Mouse (Mus musculus): Measurements from ENCODE around the gene Coq8a. TPM values are rescaled to one million over a fixed set of nuclear protein-coding genes. Genes with fewer than 3 reads are reported as not detected.
A peak's percentile ranks its signal among the peaks of the same experiment; 100 is the strongest.

The Coq8a gene
- total RNA-seq, 2 experiments from 2014 or later: 568 to 689 TPM

DNA sequence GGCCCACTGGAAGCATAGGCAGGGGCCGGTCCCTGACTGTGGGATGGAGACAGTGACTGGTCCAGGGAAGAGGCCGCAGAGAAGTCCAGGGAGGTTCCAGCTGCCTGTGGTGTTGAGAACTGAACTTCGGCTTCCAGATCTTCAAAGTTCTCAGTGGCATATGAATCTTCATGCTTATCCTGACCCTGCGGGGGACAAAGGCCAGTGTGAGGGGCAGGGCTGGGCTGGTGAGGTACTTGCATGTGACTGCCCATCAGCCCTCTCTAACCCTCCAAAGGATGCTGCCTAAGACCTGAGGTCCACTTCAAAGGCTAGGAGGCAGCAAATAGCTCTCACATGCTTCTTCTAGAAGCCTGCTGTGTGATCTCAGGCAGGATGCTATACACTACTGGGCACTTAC, 20.3 kb downstream of the Coq8a start:
- intact Hi-C loops (cut with DNase I): loop anchor here (5.0 to 10.0 kb wide), 2 partner anchors 246 to 368 kb away; no protein-coding TSS in a partner anchor
- DNase-seq: no peak

DNA sequence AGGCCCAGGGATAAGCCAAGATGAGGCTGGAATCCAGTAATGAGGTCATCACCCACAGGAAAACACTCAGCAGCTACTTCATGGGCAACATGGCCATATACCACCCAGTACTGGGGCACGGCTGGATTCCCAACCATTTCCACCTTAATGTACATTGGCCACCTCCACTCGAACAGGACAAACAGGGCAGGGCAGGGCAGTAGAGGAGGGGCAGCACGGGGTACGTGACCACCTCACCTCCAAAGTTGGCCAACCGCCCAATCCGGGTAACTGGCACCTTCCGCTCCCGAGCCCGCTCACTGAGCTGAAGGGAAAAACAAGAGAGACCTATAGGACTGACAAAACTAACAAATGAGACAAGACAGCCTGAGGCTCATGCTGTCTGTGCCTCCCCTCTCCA, 21.1 kb downstream of the Coq8a start:
- DNase-seq: peak in 1 of 2 experiments; percentile 35
- intact Hi-C loops (cut with DNase I): loop anchor here (5.0 to 10.0 kb wide), 2 partner anchors 246 to 369 kb away; no protein-coding TSS in a partner anchor

DNA sequence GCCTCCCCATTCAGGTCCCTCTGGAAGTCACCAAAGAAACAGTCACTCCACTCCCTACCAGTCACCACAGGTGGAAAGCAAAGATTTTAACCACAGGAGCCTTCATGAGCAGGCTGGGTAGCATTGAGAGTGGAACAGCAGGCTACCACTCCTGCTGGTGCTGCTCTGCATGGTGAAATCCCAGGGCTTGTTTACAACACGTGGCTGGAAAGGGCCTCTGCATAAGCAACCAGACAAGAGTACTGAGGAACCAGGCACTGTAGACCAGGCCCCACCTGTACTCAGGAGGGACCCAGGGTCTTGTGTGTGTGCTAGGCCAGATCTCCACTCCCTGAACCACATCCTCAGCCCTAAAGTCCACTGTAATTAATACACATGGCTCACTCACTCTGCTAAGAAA, 22.6 kb downstream of the Coq8a start:
- no peak for DNase-seq
- intact Hi-C loops (cut with DNase I): loop anchor here (5.0 to 10.0 kb wide), 2 partner anchors 248 to 371 kb away; no protein-coding TSS in a partner anchor

DNA sequence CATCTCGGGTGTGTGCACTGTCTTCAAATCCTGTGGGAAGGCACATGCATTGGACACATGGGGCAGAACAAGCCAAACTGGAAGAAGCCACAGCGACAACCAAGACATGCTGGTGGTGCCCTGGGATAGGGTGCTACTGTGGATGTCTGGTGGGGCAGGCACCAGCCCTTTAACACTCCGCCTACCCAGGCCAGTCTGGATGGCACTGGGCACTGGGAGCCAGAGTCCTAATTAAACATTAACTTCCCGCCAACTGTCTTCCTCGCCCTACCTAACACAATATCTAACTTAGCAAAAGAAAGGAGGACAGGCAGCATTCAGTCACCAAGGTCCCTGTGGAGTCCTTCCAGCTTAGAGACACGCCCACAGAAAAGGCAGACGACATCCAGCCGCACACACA, 23.8 kb downstream of the Coq8a start:
- peak in 1 of 2 experiments; percentile 25 for DNase-seq
- intact Hi-C loops (cut with DNase I): loop anchor here (1.0 to 10.0 kb wide), 3 partner anchors 40 to 372 kb away; no protein-coding TSS in a partner anchor

DNA sequence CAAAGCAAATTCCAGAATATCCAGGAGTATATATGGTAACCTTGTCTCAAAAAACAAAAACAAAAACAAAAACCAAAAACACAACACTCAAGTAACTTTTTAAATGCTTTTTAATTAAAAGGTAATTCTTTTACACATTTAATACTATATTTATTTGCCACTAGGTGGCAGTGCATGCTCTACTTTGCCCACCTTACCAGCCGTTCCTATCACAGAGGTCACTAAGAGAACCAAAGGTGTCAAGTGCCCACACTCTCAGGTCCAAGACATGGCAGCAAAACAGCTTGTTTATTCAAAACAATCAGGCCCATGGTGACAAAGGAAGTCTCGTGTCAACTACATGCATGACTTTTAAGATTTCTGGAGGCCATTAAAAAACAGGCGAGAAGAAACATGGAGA, 24.2 kb downstream of the Coq8a start:
- intact Hi-C loops (cut with DNase I): loop anchor here (1.0 to 10.0 kb wide), 3 partner anchors 40 to 372 kb away; no protein-coding TSS in a partner anchor
- DNase-seq: peak; percentile 36 to 45

DNA sequence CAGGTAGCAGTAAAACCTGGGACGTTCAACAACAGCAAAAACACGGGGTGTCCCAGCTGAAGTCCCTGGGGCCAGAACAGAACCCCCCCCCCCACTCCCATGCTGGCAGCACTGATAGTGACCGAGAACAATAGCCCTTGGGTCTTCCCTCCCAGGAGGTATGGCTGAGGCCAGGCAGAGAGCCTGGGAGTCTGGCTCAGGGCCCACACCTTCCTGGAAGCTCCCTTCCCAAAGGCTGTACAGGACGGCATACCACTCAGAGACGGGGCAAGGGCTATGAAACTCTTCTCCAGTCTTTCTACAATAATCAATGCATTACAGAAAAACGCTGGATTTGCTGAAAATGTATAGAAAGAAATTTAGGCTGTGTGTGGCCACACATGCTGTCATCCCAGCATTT, 24.7 kb downstream of the Coq8a start:
- intact Hi-C loops (cut with DNase I): loop anchor here (1.0 to 10.0 kb wide), 3 partner anchors 41 to 373 kb away; no protein-coding TSS in a partner anchor
- peak; percentile 17 to 29 for DNase-seq

DNA sequence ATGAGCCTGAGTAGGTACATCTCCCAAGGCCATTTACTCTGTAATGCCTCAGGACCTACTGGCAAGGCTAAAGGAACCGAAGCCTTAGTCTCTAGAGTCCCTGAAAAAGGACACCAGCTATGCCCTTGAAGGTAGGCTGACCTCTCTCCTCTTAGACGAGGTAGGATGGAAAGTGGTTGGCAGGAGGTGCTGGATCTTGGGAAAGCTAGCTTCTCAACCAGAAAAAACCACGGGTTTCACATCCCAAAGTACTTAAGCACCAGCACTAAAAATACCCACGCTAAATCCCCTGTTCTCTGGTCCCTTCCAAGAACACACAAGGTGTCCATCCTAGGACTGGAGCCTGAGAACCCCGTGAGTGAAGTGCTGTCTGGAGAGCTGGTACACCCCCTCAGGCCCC, 26.4 kb downstream of the Coq8a start:
- peak; percentile 8 to 12 for DNase-seq
- intact Hi-C loops (cut with DNase I): loop anchor here (10.0 kb wide), 1 partner anchor 252 kb away; no protein-coding TSS in a partner anchor

DNA sequence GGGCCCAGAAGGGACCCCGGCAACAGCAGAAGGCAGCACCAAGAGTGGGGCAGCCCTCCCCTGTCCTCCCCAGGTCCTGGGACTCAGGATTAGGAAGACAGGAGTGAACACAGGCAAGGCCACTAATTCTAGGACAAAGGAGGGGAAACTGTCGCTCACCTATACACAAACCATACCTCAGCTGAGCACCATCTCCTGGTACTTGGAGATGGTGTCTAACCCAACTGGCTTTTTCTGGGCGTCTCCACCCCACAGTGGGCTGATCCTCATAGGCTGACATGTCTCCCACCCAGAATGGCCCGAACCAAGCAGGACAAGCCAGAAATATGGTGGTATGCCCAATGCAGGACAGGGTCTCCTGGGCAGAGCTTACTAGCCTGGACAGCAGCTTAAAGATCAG, 26.8 kb downstream of the Coq8a start:
- peak; percentile 4 to 7 for DNase-seq
- intact Hi-C loops (cut with DNase I): loop anchor here (10.0 kb wide), 1 partner anchor 252 kb away; no protein-coding TSS in a partner anchor

DNA sequence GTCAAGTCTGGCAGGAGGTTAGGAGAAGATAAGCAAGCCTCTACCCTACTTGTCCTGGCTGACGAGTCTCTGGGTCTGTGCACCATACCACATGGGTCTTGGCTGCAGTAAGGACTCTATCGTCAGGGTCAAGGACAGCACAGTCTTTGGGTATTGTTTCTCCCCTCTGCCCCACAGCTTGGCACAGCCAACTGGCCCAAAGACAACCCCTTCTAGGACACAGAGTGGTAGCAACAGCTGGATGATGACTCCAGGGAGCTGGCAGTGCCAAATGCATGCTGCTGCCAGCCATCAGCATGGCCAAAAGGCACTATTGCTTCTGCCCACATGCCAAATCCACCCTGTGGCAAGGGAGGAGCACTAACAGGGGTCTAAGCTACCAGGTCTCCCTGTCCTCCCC, 27.5 kb downstream of the Coq8a start:
- peak; percentile 58 to 59 for DNase-seq
- intact Hi-C loops (cut with DNase I): loop anchor here (10.0 kb wide), 1 partner anchor 253 kb away; no protein-coding TSS in a partner anchor

DNA sequence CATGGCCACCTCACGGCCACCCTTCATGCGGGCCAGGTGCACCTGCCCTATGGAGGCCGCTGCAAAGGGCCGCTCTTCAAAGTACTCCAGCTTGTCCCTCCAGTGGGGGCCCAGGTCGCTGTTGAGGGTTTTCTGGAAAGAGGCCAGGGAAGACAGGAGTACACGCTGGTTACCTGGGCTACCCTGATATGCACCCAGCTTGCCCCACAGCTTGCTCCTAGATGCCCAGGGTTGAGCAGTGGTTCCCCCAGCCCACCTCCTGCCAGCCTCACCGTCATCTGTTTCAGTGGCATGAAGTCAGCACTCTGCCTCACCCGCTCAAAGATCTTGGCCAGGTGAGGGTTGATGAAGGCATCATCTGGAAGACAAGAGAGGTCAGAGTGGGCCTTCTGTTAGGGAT, 29.3 kb downstream of the Coq8a start:
- intact Hi-C loops (cut with DNase I): loop anchor here (10.0 kb wide), 1 partner anchor 255 kb away; no protein-coding TSS in a partner anchor
- DNase-seq: peak; percentile 3 to 6

DNA sequence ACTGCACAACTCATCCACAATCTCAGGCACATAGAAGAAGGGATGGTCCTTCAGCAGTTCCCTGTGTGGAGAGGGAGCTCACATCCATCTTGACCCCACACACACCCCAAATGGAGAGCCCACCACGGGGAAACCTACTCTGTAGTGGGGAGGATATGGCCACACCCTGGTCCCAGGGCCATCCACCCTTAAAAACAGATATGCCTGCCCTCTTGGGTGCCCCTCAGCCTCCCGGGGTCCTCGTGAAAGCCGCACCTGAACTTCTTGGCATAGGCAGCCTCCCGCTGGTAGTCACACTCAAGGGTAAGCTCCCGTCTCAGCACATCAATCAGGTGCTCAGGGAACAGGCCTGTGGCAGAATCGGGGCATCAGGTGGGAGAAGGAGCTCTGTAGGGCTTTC, 30.2 kb downstream of the Coq8a start:
- peak in 1 of 2 experiments; percentile 7 for DNase-seq
- intact Hi-C loops (cut with DNase I): no loop called here

DNA sequence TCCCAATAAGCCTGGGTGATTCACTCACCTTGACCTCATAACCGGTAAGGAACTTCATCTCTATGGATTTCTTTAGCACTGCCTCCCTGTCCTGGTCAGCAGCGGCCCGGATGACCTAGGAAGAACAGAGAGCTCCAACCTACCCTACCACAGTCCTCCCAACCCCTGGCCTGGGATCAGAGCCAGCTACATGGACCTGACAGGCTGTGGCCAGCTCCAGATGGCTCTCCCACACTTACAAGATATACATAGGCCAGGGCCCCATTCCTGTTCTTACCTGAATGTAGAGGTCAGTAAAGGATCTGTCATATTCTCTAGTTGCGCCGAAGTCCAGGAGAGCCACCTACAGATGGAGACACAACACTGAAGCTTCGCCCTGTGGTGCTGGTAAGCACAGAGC, 31.1 kb downstream of the Coq8a start:
- intact Hi-C loops (cut with DNase I): no loop called here
- DNase-seq: peak; percentile 43 to 56

DNA sequence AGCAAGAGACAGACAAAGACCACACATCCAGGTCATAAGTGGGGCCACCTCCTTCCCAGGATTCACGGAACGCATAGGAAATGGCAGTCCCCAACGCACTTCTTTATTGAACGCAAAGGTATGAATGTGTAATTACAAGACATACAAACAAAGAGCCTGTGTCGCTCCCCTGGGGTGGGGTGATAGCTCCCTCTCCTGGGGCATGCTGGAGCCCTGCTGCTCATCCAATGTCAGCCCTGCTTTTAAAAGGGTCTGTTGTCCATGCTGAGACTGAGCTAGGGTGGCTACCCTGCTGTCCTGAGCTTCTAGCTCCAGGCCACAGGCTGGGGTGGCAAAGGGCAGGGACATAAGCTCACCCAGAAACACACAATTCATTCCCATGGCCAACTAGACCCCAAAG, 32.9 kb downstream of the Coq8a start:
- intact Hi-C loops (cut with DNase I): no loop called here
- DNase-seq: no peak

DNA sequence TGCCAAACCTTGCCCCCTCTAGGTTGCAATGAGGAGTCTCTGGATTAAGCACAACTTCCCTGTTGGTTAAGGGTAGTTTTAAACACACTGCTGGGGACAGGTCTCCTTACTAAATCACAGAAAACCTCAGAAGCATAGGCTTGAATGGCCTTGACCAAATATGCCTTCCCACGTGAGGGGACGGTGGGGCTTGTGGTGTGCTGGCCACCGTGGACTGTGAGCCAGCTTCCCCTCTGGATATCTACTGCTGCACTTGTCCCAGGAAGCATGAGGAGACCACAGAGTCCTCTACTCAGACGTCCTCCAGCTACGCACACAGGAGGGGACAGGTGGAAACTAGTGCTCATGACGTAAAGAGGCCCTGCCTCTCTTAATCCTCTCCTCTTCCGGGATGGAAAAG, 36.4 kb downstream of the Coq8a start:
- intact Hi-C loops (cut with DNase I): no loop called here
- no peak for DNase-seq

DNA sequence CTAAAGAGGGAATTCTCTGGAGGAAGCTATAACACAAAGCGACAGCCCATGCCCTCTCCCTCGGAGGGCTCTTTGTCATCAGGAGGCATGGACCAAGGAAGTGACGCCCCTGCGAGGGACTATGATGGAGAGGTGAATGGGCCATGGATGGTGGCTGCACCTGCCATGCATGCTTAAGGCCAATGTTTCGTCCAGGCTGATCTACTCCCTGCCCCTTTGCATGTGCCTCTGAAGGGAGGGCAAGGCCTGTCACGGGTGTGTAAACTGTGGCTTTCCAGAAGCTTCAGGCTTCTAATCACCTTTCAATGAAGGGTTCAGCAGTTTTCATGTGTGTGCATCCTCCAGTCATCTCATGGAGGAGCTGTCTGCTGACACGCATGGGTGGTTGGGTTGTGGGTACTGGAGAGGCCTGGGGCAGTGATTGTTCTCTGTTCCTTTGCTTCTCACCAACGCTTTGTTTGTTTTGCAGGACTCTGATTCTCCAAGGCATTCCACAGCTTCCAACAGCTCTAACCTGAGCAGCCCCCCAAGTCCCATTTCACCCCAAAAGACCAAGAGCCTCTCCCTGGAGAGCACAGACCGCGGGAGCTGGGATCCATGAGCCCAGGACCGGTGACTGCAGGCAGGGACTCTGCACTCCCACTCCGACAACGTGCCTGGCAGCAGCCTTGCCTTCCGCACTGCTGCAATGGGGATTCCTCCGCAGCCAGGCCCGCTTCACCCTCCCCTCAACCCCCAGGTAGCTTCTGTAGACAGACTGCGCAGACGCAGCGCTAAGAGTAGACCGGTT, 37.6 kb downstream of the Coq8a start:
- intact Hi-C loops (cut with DNase I): no loop called here
- DNase-seq: peak; percentile 3 to 7

DNA sequence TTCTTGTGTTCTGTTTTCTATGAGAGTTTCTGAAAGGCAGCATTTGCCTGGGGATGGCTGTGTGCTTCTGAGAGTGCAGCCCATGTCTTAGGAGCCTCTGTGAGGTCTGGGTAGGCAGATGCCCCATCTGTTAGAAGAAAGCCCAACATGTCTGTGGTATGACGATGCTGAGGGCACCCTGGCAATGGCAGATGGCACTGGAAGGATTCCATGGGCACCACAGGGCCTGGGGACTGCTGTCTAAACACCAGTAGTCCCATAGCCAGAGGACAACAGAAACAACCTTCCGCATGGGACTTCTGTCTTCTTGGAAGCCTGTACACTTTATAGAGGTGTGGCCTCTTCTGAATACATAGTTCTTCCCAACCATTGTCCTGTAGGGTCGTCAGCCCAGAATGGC, 38.2 kb downstream of the Coq8a start:
- intact Hi-C loops (cut with DNase I): no loop called here
- DNase-seq: peak in 1 of 2 experiments; percentile 7

DNA sequence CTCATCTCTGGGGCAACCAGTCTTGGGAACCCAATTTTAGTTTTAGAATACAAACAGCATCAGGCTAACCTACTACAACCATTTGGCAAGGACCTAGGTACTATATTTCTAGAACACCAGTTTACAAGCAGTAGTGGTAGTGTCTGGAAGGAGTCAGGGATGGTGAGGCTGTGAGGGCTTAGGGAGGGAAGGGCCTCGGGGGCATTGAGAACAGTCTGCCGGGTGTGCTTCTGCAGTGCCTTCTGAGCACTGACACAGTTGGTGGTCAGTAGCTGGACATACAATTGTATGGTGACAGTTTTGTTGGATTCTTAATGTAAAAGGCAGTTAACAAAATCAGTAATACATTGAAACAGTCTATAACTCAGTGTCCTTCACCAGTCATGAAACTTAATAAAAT, 38.9 kb downstream of the Coq8a start:
- intact Hi-C loops (cut with DNase I): no loop called here
- DNase-seq: no peak

DNA sequence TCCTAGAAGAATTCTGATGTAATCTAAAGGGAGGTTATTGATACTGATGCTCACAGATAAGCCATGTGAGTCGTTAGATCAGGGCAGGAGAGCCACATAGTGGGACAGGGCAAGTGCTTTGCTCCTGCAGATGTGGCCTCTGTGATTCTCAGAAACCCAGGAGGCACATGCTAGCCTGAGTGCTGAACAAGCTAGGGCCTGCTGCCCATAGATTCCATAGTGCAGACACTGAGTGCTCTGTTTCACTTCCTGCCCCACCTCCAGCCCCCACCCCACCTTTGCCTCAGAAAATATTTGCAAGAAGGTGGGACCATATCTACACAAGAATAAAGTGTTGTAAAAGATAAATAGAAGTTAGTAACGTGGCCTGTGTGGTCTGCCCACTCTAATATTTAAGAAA, 40.8 kb downstream of the Coq8a start:
- DNase-seq: no peak
- intact Hi-C loops (cut with DNase I): no loop called here

DNA sequence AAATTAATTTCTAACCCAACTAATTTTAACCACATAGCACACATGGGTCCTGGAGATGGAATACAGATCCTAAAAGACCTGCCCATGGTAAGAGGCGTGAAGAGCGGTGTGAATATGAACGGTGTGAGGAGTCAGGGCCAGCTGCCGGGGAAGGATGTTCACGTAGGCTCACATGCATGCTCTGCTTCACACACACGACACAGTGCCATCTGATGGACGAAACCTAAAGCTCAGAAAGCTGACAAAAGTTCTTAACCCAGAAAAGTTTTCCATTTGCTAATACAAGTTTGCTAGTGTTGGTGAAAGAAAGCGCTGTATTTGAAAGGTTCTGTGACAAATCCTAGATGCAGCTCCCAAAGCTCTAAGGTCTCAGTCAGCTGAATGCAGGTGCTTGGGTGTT, 48.2 kb downstream of the Coq8a start:
- no peak for DNase-seq
- intact Hi-C loops (cut with DNase I): no loop called here

DNA sequence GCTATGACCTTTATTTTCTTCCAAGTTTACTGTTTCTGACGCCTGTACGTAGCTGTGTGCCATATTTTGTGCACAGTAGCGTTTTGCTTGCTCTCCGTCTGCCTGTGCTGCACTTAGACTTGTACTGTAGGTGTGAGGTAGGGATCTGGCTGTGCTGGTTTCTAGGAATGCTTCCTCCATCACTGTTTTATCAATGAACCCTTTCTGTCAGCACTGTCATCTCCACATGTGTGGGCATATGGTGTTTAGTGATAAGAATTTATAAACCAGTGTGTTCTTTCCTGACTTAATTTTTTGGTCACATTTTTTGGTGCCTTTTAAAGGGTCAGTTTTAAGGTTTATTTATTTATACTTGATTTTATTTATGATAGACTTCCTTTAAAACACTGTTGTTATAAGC, 50.8 kb downstream of the Coq8a start:
- no peak for DNase-seq
- intact Hi-C loops (cut with DNase I): no loop called here

DNA sequence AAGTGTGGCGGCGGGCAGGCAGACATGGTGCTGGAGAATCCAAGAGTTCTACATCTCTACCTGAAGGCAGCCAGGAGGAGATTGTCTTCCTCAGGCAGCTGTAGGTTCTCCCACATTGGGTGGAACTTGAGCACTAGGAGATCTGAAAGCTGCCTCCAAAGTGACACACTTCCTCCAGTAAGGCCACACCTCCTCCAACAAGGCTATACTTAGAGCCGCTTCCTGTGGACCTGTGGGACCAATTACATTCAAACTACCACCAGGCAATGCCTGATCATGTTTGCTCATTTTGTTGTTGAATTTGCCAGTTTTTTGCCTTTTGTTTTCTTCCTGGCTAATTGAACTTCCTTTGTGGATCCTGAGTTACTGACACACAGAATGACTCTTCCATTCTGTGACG, 51.4 kb downstream of the Coq8a start:
- intact Hi-C loops (cut with DNase I): no loop called here

DNA sequence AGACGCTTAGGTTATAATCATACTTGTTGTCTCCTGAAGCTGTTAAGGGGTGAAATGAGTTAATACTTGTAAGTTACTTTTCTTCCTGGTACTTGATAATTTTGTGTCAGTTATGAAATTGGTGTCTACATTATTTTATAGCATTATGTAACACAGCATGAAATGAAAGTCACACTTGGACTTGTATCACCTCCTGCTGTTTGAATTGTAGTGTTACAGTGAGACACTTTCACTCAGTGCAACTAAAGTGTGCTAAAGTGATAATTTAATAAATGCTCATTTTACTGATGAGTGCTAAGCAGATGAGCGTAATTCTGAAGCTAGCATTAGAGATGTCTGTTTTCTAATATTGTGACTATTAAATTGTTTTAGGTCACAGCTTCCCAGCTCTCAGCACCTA, 58.4 kb downstream of the Coq8a start:
- intact Hi-C loops (cut with DNase I): loop anchor here (5.0 kb wide), 1 partner anchor 279 kb away; no protein-coding TSS in a partner anchor
- DNase-seq: no peak

More for the DNA sequence above, 51.4 kb downstream of the Coq8a start:
- no peak for DNase-seq
